Mouse (Mus musculus) ES-E14 (cell line): ENCODE measurements around the gene Myf5. TPM values are rescaled to one million over a fixed set of nuclear protein-coding genes. Genes with fewer than 3 reads are reported as not detected.

Source experiments
- DNase-seq: peaks from one replicate; pipeline ENCODE4 v3.0.0-alpha.2; 2013; ENCODE audit warnings: low read depth, low spot score
- H3K27ac ChIP-seq: 2 replicates; pipeline ENCODE4 v1.5.1; 2012; ENCODE audit warnings: low read depth, mild to moderate bottlenecking, low read length, moderate library complexity, mixed read lengths; ENCODE audit not compliant: poor library complexity, insufficient read depth, severe bottlenecking
- H3K36me3 ChIP-seq: 2 replicates; pipeline ENCODE4 v1.6.1; 2012; ENCODE audit warnings: mild to moderate bottlenecking, low read length, moderate library complexity, mixed read lengths; ENCODE audit not compliant: control insufficient read depth, poor library complexity, insufficient read depth, severe bottlenecking
- H3K4me1 ChIP-seq, 2 experiments: fragments of 150-350 bp in 1 of 2; sonication (generic) in 1 of 2; 2 replicates each; pipeline ENCODE4 v1.6.1; 2012; ENCODE audit warnings: low read length in 2 of 2, mild to moderate bottlenecking in 1 of 2, mixed read lengths in 1 of 2; ENCODE audit not compliant: control insufficient read depth in 2 of 2, insufficient read depth in 2 of 2, poor library complexity in 1 of 2
- H3K4me3 ChIP-seq, 2 experiments: fragments of 150-350 bp in 1 of 2; sonication (generic) in 1 of 2; 2 replicates each; pipeline ENCODE4 v1.5.1; 2012; ENCODE audit warnings: low read length in 2 of 2, low read depth in 1 of 2, mild to moderate bottlenecking in 1 of 2, mixed read lengths in 1 of 2; ENCODE audit not compliant: insufficient read depth in 1 of 2, poor library complexity in 1 of 2, severe bottlenecking in 1 of 2
- H3K9ac ChIP-seq: 2 replicates; pipeline ENCODE4 v1.6.1; 2012; ENCODE audit warnings: low read depth, mild to moderate bottlenecking, low read length, mixed read lengths; ENCODE audit not compliant: poor library complexity, insufficient read depth, severe bottlenecking
- H3K9me3 ChIP-seq: fragments of 150-350 bp; sonication (generic); 2 replicates; pipeline ENCODE4 v1.6.1; 2012; ENCODE audit warnings: low read depth, mild to moderate bottlenecking, low read length; ENCODE audit not compliant: control insufficient read depth, insufficient read depth
- CHD2 ChIP-seq: IDR thresholded peaks from 2 replicates; pipeline ENCODE4 v1.6.1; 2014; ENCODE audit warnings: mild to moderate bottlenecking, low read depth, low read length, inconsistent platforms
- HCFC1 ChIP-seq: IDR thresholded peaks from 2 replicates; pipeline ENCODE4 v1.6.1; 2012; ENCODE audit warnings: low read length, inconsistent platforms, borderline replicate concordance; ENCODE audit not compliant: insufficient read depth
- MAFK ChIP-seq: IDR thresholded peaks from 2 replicates; pipeline ENCODE4 v1.6.1; 2014; ENCODE audit warnings: mild to moderate bottlenecking, low read depth, low read length, inconsistent platforms; ENCODE audit not compliant: insufficient read depth
- ZC3H11A ChIP-seq: IDR thresholded peaks from 2 replicates; pipeline ENCODE4 v1.6.1; 2012; ENCODE audit warnings: low read depth, mild to moderate bottlenecking, inconsistent platforms, low read length, borderline replicate concordance
- ZNF384 ChIP-seq: IDR thresholded peaks from 2 replicates; pipeline ENCODE4 v1.6.1; 2012; ENCODE audit warnings: low read depth, low read length, inconsistent platforms
- in situ Hi-C, 2 experiments: fragments of 600-800 bp; cut with MboI; formaldehyde crosslinking; loops; one replicate each; pipeline ENCODE4 v1.15.1; 2025; ENCODE audit warnings: low sequenced_read_pairs in 2 of 2, inconsistent platforms in 1 of 2; ENCODE audit not compliant: unreplicated experiment in 2 of 2
- total RNA-seq: library from RNA; depleted of rRNA; stranded (reverse); fragments of 300-350 nt; gene quantifications from 2 replicates; pipeline ENCODE4 v1.2.3, GENCODE M21; 2012

The Myf5 gene
- total RNA-seq, 1 experiment, result not detected

GRCm38 (mm10) chr10:107506397-107506796 lies 20.5 kb upstream of the Myf5 start:
- Histone ChIP-seq H3K9me3 (no peaks in the 10 kb centered on the region), H3K9ac (no peak overlapping the region), H3K4me3 (no peak overlapping the region), H3K27ac (no peak overlapping the region), H3K36me3 (no peaks in the 10 kb centered on the region), H3K4me1 (no peaks in the 10 kb centered on the region)
- in situ Hi-C loops, result no loop called here
- no peak for DNase-seq
- TF ChIP-seq ZNF384 (no peak), HCFC1 (no peak), CHD2 (no peak), ZC3H11A (no peak), MAFK (no peak)

GRCm38 (mm10) chr10:107503430-107503829 lies 17.5 kb upstream of the Myf5 start:
- Histone ChIP-seq H3K27ac (no peak overlapping the region), H3K4me1 (no peaks in the 10 kb centered on the region), H3K36me3 (no peaks in the 10 kb centered on the region), H3K9ac (no peak overlapping the region), H3K4me3 (no peak overlapping the region), H3K9me3 (no peaks in the 10 kb centered on the region)
- in situ Hi-C loops, result no loop called here
- TF ChIP-seq CHD2 (no peak), HCFC1 (no peak), ZNF384 (no peak), MAFK (no peak), ZC3H11A (no peak)
- DNase-seq, result no peak

- H3K4me1 ChIP-seq, result no peaks in the 10 kb centered on the region
- H3K27ac ChIP-seq, result no peak overlapping the region
- in situ Hi-C loops, result no loop called here
- no peak overlapping the region for H3K4me3 ChIP-seq
- no peaks in the 10 kb centered on the region for H3K9me3 ChIP-seq
- no peaks in the 10 kb centered on the region for H3K36me3 ChIP-seq
- no peak for DNase-seq
- no peak overlapping the region for H3K9ac ChIP-seq
- TF ChIP-seq CHD2 (no peak), HCFC1 (no peak), MAFK (no peak), ZNF384 (no peak), ZC3H11A (no peak)
Observed at GRCm38 (mm10) chr10:107502193-107502592, 16.3 kb upstream of the Myf5 start.

DNA sequence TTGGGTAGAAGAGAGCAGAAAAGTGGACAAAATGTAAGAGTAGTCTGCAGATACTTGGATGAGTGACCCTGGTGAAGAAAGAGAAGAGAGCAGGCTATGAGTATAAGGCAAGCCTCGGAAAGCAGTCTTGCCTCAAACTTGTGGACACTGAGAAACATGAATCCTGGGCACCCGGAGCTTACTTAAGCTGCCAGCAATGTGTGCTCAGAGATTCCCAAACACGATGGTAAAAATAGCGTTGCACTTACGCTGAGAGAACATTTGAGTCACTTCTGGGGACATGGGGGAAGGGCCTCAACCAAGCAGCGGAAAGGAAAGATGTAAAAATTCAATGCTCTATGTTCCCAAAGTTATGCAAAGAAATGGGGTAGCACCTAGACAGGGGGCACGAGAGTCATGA lies 13.7 kb upstream of the Myf5 start:
- no peak overlapping the region for H3K9ac ChIP-seq
- no peak for DNase-seq
- no peaks in the 10 kb centered on the region for H3K4me1 ChIP-seq
- H3K36me3 ChIP-seq, result no peaks in the 10 kb centered on the region
- TF ChIP-seq ZNF384 (no peak), MAFK (no peak), CHD2 (no peak)
- H3K9me3 ChIP-seq, result no peaks in the 10 kb centered on the region
- H3K4me3 ChIP-seq, result no peak overlapping the region
- in situ Hi-C loops, result no loop called here
- no peak overlapping the region for H3K27ac ChIP-seq

DNA sequence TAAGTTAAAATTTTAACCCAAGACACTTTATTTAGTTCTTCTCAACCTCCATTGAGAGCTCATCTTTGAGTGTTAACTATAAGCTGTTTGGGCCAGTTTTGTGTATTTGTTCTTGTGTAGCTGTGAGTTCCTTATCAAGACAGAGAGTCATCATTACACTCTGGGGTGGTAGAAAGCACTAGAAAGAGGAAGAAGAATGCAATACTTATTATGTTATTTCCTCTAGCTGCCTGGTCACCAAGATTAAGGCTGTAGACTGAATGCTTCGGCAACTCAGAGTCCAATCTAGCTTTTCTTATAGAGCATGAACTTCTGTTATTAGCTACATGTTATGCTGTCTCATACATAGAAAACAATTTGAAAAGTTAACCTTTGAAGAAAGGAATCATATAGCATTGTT lies 10.5 kb upstream of the Myf5 start:
- in situ Hi-C loops, result no loop called here
- DNase-seq, result no peak
- Histone ChIP-seq H3K9ac (no peak overlapping the region), H3K9me3 (no peaks in the 10 kb centered on the region), H3K36me3 (no peaks in the 10 kb centered on the region), H3K27ac (no peak overlapping the region), H3K4me1 (no peaks in the 10 kb centered on the region), H3K4me3 (no peak overlapping the region)
- TF ChIP-seq ZC3H11A (no peak), HCFC1 (no peak), CHD2 (no peak), ZNF384 (no peak), MAFK (no peak)
